Mouse (Mus musculus) neutrophil, adult 5-6 weeks (primary cell): ENCODE results near the gene H2al1a. TPM values are rescaled to one million over a fixed set of nuclear protein-coding genes. Genes with fewer than 3 reads are reported as not detected.
"Not testable (repeated sequence)": the region's sequence is repeated elsewhere in the genome, so short reads cannot be mapped to it uniquely, and the experiment has no call there.

Experiments used
- ATAC-seq: fragments of 151-379, 151-347 bp; 2 replicates; pipeline ENCODE4 v1.8.0; 2017; ENCODE audit warnings: mild to moderate bottlenecking, moderate TSS enrichment; ENCODE audit not compliant: insufficient number of reproducible peaks, poor library complexity, low FRiP score, severe bottlenecking; ENCODE audit errors: extremely low read depth
- total RNA-seq: library from RNA; stranded (forward); fragments of 200-1000 nt; gene quantifications from 2 replicates; pipeline ENCODE4 v1.2.3, GENCODE M21; 2017

H2al1a gene
- not detected in 2 replicates for total RNA-seq

GRCm38 (mm10) chrX:11298957-11299356 lies at the start of gene H2al1a:
TSS of gene H2al1a (plus strand) at chrX:11299257.
- ATAC-seq = not testable (repeated sequence)

GRCm38 (mm10) chrX:11250155-11250554 lies 48.9 kb upstream of the H2al1a start:
- ATAC-seq = no peak

- no peak for ATAC-seq
Observed at GRCm38 (mm10) chrX:11254062-11254461, 45.0 kb upstream of the H2al1a start.

GRCm38 (mm10) chrX:11254521-11255207 lies 44.4 kb upstream of the H2al1a start:
- ATAC-seq = no peak

- ATAC-seq = no peak
Observed at GRCm38 (mm10) chrX:11255564-11256360, 43.3 kb upstream of the H2al1a start.

GRCm38 (mm10) chrX:11264918-11265317 lies 34.1 kb upstream of the H2al1a start:
- no peak for ATAC-seq

GRCm38 (mm10) chrX:11267791-11268190 lies 31.3 kb upstream of the H2al1a start:
- no peak for ATAC-seq

GRCm38 (mm10) chrX:11269074-11269473 lies 30.0 kb upstream of the H2al1a start:
- no peak for ATAC-seq

- no peak for ATAC-seq
Observed at GRCm38 (mm10) chrX:11273190-11273589, 25.9 kb upstream of the H2al1a start.

GRCm38 (mm10) chrX:11277083-11277482 lies 22.0 kb upstream of the H2al1a start:
- no peak for ATAC-seq

- ATAC-seq = no peak
Observed at GRCm38 (mm10) chrX:11280741-11281140, 18.3 kb upstream of the H2al1a start.

- no peak for ATAC-seq
Observed at GRCm38 (mm10) chrX:11288306-11288882, 10.7 kb upstream of the H2al1a start.

GRCm38 (mm10) chrX:11289244-11289643 lies 9.8 kb upstream of the H2al1a start:
- no peak for ATAC-seq

- ATAC-seq = not testable (repeated sequence)
Observed at GRCm38 (mm10) chrX:11302132-11302531, 3.1 kb downstream of the H2al1a start, which contains the start of gene H2al1b. TSS of gene H2al1b (plus strand) at chrX:11302432.

GRCm38 (mm10) chrX:11305355-11305754 lies 6.3 kb downstream of the H2al1a start, which contains the start of gene H2al1c:
TSS of gene H2al1c (plus strand) at chrX:11305655.
- ATAC-seq = not testable (repeated sequence)

- ATAC-seq = not testable (repeated sequence)
Observed at GRCm38 (mm10) chrX:11308524-11308923, 9.5 kb downstream of the H2al1a start, which contains the start of gene H2al1d. TSS of gene H2al1d (plus strand) at chrX:11308824.

- ATAC-seq = not testable (repeated sequence)
Observed at GRCm38 (mm10) chrX:11311634-11312033, 12.6 kb downstream of the H2al1a start, which contains the start of gene H2al1e. TSS of gene H2al1e (plus strand) at chrX:11311934.

GRCm38 (mm10) chrX:11314858-11315257 lies 15.8 kb downstream of the H2al1a start, which contains the start of gene H2al1f:
TSS of gene H2al1f (plus strand) at chrX:11315158.
- ATAC-seq = not testable (repeated sequence)

GRCm38 (mm10) chrX:11317956-11318355 lies 18.9 kb downstream of the H2al1a start, which contains the start of gene H2al1g:
TSS of gene H2al1g (plus strand) at chrX:11318256.
- ATAC-seq = not testable (repeated sequence)
